Mouse (Mus musculus): ENCODE data around the gene Rabl6.

Rabl6 gene

GRCm38 (mm10) chr2:25545996-25546810, 62.1 kb downstream of the Rabl6 start:
- peak; percentile 28 for DNase-seq (ENCODE audit: low read depth, low spot score)

- no peak for DNase-seq (ENCODE audit: low read depth, low spot score)
Observed at GRCm38 (mm10) chr2:25541644-25542367, 66.5 kb downstream of the Rabl6 start.

GRCm38 (mm10) chr2:25540541-25540948, 67.8 kb downstream of the Rabl6 start:
- DNase-seq (ENCODE audit: low read depth, low spot score) = no peak

DNA sequence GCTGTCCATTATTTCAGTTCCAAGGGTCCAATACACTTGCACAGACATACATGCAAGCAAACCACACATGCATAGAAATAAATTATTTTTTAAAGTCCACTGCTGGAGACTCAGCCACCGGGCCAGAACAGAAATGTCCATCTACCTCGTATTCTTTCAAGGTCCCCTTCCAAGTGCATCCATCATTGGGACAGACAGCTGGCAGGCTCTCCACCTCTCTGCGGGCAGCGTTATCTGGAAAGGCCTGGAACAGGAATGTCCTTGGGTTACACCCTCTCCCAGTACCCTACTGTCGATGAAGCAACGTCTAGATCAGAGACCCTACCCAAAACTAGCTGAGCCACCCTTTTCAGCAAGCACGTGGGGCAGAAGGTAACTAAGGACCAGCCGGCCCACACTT, 71.8 kb downstream of the Rabl6 start:
- DNase-seq (ENCODE audit: low read depth, low spot score) = no peak

- DNase-seq (ENCODE audit: low read depth, low spot score) = no peak
Observed at GRCm38 (mm10) chr2:25534866-25535182, 73.5 kb downstream of the Rabl6 start.

GRCm38 (mm10) chr2:25534178-25534865, 74.0 kb downstream of the Rabl6 start:
- peak; percentile 91 for DNase-seq (ENCODE audit: low read depth, low spot score)

GRCm38 (mm10) chr2:25533707-25534106, 74.6 kb downstream of the Rabl6 start:
- no peak for DNase-seq (ENCODE audit: low read depth, low spot score)

Data from CD4-positive helper T cell, adult 2 months (primary cell).